11 mouse cellular contexts compared by ENCODE assay signal in genomic region chr10:90753106-90753505, GRCm38 (mm10).
DNase-seq lines count a peak whose midpoint lies in the region; ATAC-seq and TF ChIP-seq lines count a peak whose summit lies in the region.
"Had no signal": no experiment of that assay in that cellular context is flagged by ENCODE, and none has a peak within 500 bp of the region (broad histone marks: within the 10 kb centered on the region; RNA-seq: fewer than 3 reads in every experiment).

No protein-coding gene starts in this region.

- no peaks in the 10 kb centered on the region for H3K4me1 ChIP-seq in lung, embryonic 14.5 days (ENCODE audit: insufficient read depth)
- no peaks in the 10 kb centered on the region for H3K4me1 ChIP-seq in midbrain, embryonic 11.5 days (ENCODE audit: control insufficient read depth, insufficient read depth, low read length)
- H3K4me1 ChIP-seq: intestine, embryonic 15.5 days; liver, embryonic 13.5 days had no signal

- H3K27me3 ChIP-seq in lung, embryonic 14.5 days (ENCODE audit: insufficient read depth, low read length), result no peaks in the 10 kb centered on the region
- no peaks in the 10 kb centered on the region for H3K27me3 ChIP-seq in midbrain, embryonic 11.5 days (ENCODE audit: control insufficient read depth, insufficient read depth, low read length)
- H3K27me3 ChIP-seq: intestine, embryonic 15.5 days; liver, embryonic 13.5 days; midbrain, embryonic 15.5 days had no signal

- ATAC-seq in lung, embryonic 14.5 days (ENCODE audit: insufficient read depth), result peak; percentile 44; the same call in 1 of the 2 replicates
- no peak for ATAC-seq in midbrain, embryonic 11.5 days (ENCODE audit: low FRiP score)
- ATAC-seq: intestine, embryonic 15.5 days; midbrain, embryonic 15.5 days had no signal

- H3K9ac ChIP-seq in lung, embryonic 14.5 days, result no peak overlapping the region
- H3K9ac ChIP-seq in midbrain, embryonic 11.5 days (ENCODE audit: low read length), result no peak overlapping the region
- H3K9ac ChIP-seq: intestine, embryonic 15.5 days; liver, embryonic 13.5 days; midbrain, embryonic 15.5 days had no signal

- peak; percentile 48 for DNase-seq in lung, embryonic 14.5 days
- no peak for DNase-seq in lung, postnatal 14 days
- DNase-seq in cerebellum, adult 9-11 months, result peak; percentile 81
- DNase-seq in layer of hippocampus, adult 8-10 months (ENCODE audit: low spot score in 2 of 2), result peak; percentile 69 to 74
- peak; percentile 75 to 84 for DNase-seq in right cerebral cortex, postnatal 36 days (ENCODE audit: low spot score in 2 of 2)
- no peak for DNase-seq in midbrain, embryonic 11.5 days (ENCODE audit: low spot score, missing footprints)
- DNase-seq in adrenal gland, postnatal 4 days (ENCODE audit: low spot score in 2 of 2), result no peak
- DNase-seq: liver, embryonic 13.5 days; thymus, postnatal 25 days had no signal

- no peak overlapping the region for H3K4me3 ChIP-seq in lung, embryonic 14.5 days (ENCODE audit: low read depth, low read length)
- H3K4me3 ChIP-seq in midbrain, embryonic 11.5 days (ENCODE audit: low read depth, low read length), result no peak overlapping the region
- H3K4me3 ChIP-seq: intestine, embryonic 15.5 days; liver, embryonic 13.5 days; midbrain, embryonic 15.5 days had no signal

- H3K4me2 ChIP-seq in lung, embryonic 14.5 days, result no peak overlapping the region
- no peak overlapping the region for H3K4me2 ChIP-seq in midbrain, embryonic 11.5 days
- H3K4me2 ChIP-seq: intestine, embryonic 15.5 days; liver, embryonic 13.5 days; midbrain, embryonic 15.5 days had no signal

- H3K27ac ChIP-seq in lung, embryonic 14.5 days (ENCODE audit: low read depth), result no peak overlapping the region
- H3K27ac ChIP-seq in midbrain, embryonic 11.5 days (ENCODE audit: low read depth, low read length), result no peak overlapping the region
- H3K27ac ChIP-seq: intestine, embryonic 15.5 days; liver, embryonic 13.5 days had no signal

- TF ChIP-seq CTCF in lung, embryonic 14.5 days (IDR thresholded peaks at IDR 0.05; ENCODE audit: low read depth), result no peak

- WGBS in lung, embryonic 14.5 days, result 56% methylated on average over 9 of the region's 9 CpGs
- WGBS in midbrain, embryonic 11.5 days, result 83% methylated on average over 9 of the region's 9 CpGs

- no peaks in the 10 kb centered on the region for H3K9me3 ChIP-seq in lung, embryonic 14.5 days (ENCODE audit: low read depth, low read length)
- no peaks in the 10 kb centered on the region for H3K9me3 ChIP-seq in midbrain, embryonic 11.5 days (ENCODE audit: control insufficient read depth, low read length)
- H3K9me3 ChIP-seq: intestine, embryonic 15.5 days; liver, embryonic 13.5 days; midbrain, embryonic 15.5 days had no signal

- H3K36me3 ChIP-seq in lung, embryonic 14.5 days (ENCODE audit: insufficient read depth), result no peaks in the 10 kb centered on the region
- no peaks in the 10 kb centered on the region for H3K36me3 ChIP-seq in midbrain, embryonic 11.5 days (ENCODE audit: control insufficient read depth, insufficient read depth, low read length)
- H3K36me3 ChIP-seq: intestine, embryonic 15.5 days; liver, embryonic 13.5 days; midbrain, embryonic 15.5 days had no signal

Comparison
In these comparisons a context has a peak if more than half of its experiments do, and no peak if none do; other contexts are left out.
1. DNase-seq: peak in lung, embryonic 14.5 days (single experiment), cerebellum, adult 9-11 months (single experiment), layer of hippocampus, adult 8-10 months (2 of 2) and right cerebral cortex, postnatal 36 days (2 of 2); none in lung, postnatal 14 days (single experiment), midbrain, embryonic 11.5 days (single experiment) and adrenal gland, postnatal 4 days (0 of 2).